Mouse (Mus musculus) natural killer cell, adult 2 months (primary cell): ENCODE measurements around the gene Ccpg1.

Experiments
- DNase-seq, 2 experiments: peaks; one replicate each; pipeline ENCODE4 v3.0.0; 2022; ENCODE audit warnings: low spot score in 2 of 2

Gene Ccpg1

DNA sequence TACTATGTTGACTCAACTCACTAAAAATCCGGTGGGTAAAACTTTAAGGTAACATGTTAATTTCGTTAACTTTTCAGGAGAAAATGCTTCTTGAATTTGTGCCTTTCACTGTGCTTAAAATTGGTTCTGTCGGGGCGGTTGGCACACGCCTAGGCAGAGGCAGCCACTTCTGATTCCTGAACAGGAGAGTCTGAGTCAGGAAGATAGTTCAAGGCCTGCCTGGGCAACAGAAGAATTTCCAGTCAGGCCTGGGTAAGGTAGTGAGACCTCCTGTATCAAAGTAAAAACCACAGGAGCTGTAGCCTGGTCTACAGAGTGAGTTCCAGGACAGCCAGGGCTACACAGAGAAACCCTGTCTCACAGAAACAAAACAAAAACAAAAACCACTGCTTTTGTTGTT lies 7.3 kb downstream of the Ccpg1 start:
- DNase-seq: no peak

DNA sequence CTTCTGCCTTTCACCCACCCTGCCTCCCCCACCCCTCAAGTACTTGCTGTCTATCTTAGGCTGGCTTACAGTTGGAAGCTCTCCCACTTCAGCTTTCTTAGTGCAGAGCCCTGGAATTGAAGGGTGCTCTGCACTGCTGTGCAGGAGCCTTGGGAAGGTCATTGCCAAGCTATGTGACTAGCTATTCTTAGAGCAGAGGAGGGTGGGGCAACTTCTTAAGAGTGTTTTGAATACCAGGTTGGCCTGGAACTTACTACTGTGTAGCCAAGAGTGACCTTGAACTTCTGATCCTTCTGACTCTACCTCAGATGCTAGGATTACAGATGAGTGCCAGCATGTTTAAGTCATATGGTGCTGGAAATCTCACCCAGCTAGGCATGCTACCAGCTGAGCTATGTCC lies 10.9 kb downstream of the Ccpg1 start:
- no peak for DNase-seq

DNA sequence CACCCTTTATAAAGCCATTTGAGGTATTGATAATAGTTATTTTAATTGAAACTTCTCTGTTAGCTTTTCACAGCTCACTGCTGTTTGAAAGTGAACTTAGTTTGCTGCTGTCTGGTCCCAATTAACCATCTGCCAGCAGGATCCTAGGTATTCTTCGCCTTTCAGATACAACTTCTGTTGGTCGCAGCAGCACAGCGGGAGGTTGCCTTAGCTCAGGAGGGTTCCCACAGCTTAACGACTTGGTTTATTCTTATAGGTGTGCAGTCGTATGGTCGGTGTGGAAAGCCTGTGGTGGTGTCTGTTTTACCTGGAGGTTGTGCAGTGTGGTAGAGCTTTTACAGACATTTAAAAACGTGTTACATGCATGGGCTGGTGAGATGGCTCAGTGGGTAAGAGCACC lies 11.6 kb downstream of the Ccpg1 start:
- no peak for DNase-seq

DNA sequence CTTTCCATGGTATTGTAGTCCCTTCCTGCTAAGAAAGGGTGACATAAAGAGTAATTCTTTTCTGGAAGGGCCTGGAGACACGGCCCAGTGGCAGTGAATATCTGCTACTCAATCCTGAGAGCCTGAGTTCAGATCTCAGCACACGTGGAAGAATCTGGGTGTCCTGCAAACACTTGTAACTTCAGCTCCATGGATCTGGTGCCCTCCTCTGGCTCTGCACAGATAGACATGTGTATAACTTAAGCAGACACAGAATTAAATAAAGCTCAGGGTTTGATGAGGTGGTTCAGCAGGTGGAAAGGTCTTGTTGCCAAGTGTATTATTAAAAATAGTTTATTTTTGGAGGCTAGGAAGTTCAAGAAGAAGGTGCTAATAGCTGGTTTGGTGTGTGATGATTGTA lies 15.3 kb downstream of the Ccpg1 start:
- DNase-seq: no peak

DNA sequence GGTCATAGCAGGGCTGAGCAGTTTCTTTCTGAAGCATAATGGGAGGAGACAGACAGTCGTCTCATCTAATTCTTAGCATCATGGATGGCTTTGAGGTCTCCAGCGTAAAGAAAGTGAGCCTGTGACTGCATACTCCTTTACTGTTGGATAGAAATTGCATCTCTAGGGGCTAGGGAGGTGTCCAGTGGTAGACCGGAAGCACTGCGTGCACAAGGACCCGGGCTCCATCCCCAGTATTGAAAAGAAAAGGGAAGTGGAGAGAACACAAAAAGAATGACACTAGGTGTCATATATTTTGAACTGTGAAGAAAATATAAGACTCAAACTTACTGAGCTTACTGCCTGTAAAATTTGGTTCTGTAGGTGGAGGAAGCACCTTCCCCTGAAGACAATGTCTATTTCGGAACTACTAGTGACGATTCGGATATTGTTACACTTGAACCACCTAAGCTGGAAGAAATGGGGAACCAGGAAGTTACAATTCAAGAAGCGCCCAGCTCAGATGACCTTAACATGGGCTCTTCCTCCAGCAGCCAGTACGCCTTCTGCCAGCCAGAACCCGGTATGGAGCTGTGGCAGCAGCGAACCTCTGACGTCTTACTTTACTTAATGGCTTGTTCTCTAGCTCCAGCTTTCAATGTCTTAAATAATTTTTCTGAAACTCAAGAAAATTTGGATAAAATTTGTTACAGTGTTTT lies 16.2 kb downstream of the Ccpg1 start:
- no peak for DNase-seq

DNA sequence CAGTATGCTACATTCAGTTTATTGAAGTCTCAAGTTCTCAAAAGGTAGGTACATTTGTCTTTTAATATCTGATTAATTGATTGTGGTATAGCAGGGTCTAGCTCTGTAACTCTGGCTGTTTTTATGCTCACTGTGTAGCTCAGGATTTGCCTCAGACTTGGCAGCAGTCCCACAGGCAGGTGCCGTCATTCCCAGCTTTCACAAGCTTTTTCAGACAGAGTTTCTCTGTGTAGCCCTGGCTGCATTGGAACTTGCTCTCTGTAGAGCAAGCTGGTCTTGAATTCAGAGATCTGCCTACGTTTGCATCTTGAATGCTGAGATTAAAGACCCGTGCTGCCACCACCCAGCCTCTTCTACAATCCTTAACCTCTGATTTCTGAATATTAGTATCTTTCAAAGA lies 16.9 kb downstream of the Ccpg1 start:
- DNase-seq: no peak

DNA sequence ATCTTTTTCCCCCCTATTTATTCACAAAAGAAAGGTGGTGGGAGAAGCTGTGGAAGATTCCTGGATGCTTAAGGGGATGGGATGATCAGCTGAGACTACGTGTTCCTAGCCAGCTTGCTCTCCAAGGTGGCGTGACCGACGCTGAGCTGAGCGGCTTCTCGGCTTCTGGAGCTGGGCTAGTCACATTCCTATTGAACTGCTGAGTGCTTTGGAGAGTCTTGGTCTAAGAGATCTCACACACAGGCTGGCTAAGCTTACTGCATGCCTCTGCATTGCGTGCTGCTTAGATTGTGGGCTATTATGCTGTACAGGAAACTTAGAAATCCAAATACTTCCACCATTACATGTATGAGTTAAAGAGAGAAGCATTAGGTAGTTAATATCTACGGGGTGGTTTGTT lies 18.8 kb downstream of the Ccpg1 start:
- no peak for DNase-seq

DNA sequence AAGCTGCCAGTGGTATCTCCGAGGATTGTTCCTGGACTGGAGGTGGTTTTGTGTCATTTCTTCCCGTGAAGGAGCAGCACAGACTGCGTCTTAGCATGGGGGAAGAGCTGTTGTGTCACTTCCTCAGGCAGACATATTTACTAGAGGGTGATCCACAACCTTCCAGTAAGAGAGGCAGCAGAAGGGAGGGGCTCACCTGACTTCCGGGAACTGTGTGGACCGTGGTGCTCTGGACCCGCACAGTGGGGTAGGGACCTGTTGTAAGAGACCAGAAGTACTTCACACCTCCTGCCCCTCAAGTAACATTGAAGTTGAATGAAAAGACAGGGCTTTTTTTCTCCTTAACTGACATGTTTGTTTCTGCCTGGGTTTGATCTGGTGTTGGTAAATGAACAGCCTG lies 19.9 kb downstream of the Ccpg1 start:
- DNase-seq: no peak

DNA sequence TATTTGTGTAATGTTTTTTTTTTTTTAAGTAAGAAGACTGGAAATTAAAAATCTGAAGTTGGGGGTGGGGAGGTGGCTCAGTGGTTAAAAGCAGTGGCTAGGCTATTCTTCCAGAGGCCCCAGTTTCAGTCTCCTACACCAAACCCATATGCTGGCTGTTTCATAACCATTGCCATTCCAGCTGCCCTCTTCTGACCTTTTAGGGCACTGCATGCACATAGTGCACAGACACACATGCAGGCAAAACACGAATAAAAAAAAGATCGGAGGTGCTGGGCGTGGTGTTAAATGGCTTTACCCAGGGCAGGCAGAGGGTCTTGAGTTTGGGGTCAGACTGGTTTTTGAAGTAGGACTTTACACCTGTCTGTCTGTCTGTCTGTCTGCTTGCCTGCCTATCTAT lies 20.9 kb downstream of the Ccpg1 start:
- DNase-seq: no peak

DNA sequence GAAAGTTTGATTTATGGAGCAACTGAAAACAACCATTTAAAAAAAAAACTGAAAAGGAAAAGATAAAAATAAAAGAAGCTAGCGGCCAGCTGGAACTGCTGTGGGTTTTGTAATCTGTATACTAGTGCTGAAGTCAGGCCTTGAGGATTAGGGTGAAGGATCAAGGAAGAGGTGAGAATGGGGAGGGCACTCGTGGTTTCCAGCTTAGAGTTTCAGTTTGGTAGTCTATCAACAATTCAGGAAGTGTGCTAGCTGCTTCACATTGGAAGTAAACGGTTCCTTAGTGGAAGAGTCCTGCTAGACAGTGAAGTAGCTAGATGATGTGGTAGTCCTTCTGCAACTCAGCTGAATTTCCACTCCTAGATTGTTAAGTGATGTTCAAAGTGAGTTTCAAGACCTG lies 23.2 kb downstream of the Ccpg1 start:
- no peak for DNase-seq

DNA sequence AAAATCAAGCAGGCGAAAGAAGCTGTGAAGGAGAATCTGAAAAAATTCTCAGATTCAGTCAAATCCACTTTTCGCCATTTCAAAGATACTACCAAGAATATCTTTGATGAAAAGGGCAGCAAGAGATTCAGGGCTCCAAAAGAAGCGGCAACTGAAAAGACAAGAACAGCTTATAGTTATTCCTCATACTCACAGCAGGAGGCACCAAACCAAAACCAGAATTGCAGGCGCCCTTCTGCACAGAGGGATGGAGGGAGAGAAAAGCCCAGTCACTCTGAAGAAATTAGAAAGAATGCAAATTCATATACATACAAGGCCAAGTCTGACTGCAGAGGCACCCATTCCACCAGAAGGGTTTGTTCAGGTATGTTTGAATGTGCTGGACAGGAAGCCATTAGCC lies 27.4 kb downstream of the Ccpg1 start:
- DNase-seq: no peak

DNA sequence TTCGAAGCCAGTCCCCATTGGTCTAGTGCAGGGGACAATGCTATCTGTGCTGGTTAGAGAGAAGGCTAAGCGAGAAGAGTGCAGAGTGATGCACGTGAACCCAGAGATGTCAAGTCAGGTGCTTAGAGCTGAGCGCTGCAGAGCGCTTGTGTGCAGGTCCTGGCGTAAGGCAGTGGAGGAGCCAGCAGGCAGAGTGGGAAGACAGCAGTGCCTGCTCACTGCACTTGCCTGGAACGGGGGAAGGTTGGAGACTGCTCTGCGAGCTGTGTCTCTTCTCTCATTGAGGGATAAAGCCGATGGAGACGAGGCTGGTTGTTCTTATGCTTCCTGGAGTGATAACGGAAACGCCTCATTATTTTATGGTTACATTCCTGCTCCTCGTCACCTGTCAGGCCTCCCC lies 29.5 kb downstream of the Ccpg1 start:
- no peak for DNase-seq

DNA sequence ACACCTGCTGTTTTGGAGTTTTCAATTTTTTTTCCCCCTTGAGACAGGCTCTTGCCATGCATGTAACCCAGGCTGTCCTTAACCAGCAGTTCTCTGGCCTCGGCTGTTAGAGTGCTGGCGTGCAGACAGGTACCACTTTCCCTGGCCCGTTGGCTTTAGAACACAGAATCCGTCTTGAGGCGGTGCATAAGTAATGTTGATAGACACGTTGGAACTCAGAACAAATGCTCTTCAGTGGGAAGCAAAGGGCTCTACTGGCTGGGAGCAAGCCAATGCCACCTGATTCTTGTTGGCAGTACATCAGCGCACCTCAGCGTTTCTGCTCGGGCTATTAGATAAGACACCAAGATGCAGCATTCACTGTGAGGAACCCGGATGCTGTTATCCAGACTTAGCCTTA lies 34.6 kb downstream of the Ccpg1 start:
- no peak for DNase-seq

DNA sequence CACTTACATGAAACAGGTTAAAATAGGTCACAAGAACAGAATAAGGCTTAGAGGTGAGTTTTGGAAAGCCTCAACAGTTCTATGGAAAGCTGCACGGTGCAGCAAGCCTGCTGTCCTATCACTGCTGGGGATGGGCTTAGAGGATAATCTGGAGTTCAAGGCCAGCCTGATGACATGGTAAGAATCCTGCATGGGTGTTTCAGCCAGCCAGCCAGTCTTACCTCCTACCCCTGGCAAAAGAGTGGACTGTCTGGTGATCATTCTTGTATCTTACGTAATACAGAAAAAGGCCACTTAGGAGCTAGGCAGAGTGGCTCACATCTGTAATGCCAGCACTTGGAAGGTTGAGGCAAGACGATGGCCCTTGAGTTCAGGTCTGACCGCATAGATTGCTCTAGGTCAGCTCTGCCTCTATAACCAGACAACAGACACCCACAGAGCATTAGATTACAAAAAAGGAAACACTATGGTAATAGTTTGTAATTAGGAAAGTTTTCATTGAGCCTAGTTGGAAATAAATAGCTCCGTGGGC lies 35.4 kb downstream of the Ccpg1 start:
- DNase-seq: no peak

DNA sequence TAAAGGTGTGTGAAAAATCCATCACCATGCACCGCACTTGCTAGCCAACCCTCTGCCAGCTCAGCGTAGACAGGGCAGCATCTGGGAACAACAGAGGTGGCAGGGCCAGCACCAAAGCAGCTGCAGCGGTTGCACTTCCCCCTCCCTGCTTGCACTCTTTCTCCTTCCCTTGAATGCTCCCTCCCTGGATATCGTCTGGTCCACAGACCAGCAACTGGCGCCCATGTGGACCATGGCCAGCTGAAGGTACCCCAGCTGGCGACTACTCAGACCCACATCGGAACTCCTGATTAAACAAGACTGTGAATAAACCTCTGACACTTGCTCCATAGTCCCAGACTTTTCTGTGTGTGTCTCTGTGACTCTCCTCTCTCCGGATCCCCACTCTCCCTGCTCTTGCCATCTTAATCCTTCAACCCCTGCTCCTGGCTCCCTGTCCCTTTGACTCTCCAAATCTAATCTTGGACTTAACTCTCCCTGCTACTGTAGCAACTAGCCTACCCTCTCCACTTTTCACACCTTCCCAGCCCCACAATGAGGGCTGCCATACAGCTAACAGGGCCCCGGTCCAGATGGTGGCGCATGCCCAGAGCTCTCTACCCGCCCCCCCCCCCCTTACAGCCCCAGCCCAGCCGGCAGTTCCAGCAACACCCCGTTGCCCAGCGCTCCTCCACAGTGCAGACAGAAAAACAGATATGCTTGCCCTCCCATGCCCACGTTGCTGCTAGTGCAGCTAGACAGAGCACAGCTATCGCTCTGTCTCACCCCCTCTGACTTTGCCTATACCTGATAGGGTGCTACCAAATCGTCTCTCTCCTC lies 40.8 kb downstream of the Ccpg1 start:
- no peak for DNase-seq

DNA sequence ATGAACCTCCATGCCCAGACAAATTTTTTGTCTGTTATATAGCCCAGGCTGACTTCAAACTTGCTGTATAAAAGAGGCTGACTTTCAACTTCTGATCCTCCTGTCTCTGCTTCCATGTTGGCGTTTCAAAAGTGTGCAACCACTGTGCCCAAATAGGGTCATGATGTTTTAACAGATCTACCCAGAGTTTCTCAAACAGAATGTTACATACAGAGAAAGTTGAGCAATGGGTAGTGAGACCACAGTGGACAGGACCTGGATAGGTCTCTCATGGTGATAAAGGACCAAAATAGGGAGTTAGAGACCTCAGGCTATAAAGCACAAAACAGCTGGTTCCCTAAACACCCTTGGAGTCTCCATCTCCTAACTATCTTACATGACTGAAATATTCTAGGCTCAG lies 45.2 kb downstream of the Ccpg1 start:
- DNase-seq: no peak

DNA sequence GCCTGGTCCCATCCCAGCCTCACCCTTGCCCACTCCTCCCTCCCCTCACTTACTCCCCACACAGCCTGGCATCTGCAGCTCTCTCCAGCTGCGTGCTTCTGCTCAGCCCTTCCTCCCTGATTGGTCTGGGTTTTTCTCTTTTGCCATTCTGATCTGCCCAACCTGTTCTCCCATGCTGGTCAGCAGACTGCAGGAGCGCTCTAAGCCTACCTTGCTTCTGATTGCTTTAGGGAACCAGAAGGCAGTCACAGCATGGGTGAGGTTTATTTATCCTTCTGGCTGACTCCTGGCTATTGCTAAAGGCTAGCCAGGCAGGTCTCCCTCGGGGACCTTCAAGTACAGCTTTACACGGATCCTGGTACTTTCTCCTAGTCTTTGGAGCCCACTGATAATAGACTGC lies 46.2 kb downstream of the Ccpg1 start:
- DNase-seq: no peak

DNA sequence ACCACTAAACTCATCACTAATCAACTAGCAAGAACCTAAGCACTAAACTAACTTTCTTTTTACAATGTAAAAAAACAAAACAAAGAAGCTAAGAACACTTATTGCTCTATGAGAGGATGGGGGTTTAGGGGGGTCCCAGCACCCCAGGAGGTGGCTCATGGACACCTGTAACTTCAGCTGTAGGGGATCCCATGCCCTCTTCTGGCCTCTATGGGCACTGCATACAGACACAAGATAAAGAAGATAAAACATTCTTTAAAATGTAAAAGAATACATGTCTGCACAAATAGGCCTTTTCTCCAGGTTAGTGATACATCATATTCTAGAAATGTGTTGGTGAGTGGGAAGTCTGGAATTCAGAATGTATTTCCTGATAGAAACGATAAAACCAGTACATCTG lies 48.2 kb downstream of the Ccpg1 start:
- DNase-seq: no peak

DNA sequence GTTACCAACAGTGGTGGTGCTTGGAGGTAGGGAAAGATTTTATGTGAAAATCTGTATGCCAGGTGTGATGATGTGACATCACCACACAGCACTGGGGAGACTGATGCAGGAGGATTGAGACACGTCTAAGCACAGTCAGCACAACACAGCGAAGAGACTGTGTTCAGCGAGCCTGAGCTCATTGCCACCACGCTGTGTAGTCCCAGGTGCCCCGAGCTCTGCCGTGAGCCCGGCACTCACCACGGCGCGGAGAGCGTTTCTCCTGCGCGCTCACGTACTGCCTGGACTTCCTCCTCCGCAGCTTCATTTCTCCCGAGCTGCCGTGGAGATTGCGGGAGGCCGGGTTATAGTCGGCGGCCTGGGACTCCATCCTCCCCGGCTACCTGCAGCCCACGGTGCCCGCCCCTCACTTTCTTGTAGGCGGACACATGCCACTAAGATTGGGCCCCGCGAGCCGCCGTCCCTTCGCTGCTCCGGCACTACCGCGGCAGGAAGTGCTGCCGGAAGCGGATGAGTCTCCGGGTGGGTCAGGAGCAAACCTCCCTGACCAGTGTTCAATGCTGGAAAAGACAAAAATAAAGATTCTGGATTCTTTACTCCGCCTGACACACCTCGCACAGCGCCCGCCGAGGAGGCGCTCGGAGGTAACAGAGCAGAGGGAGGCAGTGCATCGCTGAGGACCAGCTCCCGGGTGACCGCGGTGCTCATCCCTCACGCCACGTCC lies 54.2 kb downstream of the Ccpg1 start:
- DNase-seq: peak; percentile 78 to 87

DNA sequence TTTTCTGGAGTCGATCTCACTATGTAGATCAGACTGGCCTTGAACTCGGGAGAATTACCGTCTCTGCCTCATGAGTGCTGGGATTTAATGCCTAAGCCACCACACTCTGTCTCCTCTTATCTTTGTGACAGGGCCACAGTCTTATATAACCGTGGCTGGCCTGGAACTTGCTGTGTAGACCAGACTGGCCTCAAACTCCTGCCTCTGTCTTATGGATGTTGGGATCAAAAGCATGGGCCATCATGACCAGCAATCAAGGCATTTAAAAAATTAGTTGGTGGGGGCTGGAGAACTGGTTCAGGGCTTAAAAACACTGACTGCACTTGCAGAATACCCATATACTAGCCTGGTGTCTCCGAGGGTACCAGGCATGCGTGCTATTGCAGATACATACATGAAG lies 54.9 kb downstream of the Ccpg1 start, which contains the start of gene Pigb:
Gene Pigb (minus strand): TSS at position 299 of the 400 bp plus-strand sequence.
- DNase-seq: no peak

DNA sequence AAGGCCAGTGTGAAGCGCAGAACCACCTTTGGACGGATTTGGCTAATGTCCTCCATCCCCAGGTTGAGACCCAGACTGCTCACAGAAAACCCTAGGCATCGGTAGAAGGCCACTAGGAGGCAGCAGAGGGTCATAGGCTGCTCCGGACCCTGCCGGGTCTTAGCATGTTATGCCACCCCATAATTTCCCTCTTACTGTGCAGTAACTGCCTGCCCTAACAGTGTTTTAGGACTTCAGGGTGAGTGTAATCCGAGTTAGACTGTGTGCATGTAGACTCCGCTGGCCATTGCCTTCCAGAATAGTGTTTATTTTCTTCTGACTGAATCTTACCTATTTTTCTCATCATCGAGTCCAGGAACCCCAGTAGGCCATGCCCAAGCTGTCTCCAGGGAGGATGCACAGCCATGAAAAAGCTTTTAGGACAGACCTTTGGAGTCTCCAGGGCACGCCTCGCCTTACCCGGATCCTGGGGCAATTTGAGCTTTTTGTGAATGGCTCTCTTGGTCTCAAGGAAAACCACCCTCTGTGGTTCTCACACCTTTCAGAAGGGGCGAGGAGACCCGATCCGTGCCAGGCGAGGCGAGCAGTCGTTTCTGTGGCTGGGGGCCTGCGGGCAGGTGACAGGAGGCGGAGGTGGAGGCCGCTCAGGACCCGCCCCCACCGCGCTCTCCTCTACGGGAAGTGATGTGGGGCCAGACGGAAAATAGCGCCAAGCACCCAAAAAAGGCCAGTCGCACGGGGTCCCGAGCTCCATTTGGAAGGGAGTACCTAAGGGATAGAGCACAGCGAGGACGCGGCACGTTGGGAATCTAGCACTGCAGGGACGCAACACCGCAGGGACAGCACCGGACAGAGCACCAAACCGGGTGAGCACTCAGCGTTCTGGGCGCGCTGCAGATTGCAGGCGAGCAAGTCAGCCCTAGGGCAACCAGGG lies 59.2 kb downstream of the Ccpg1 start, which contains the start of gene Rab27a:
Gene Rab27a (plus strand): TSS at position 709 of the 934 bp plus-strand sequence.
- DNase-seq: peak; percentile 87 to 89
